Mouse (Mus musculus) lung, adult 2 months (tissue): ENCODE measurements around the gene Foxi1.

ENCODE experiments used
- CTCF ChIP-seq: fragments of 200-500 bp; IDR thresholded peaks from 2 replicates; pipeline ENCODE4 v1.5.1; 2011; ENCODE audit warnings: mild to moderate bottlenecking, low read length, control low read depth; ENCODE audit not compliant: insufficient read depth
- POLR2A ChIP-seq: fragments of 200-500 bp; IDR thresholded peaks from 2 replicates; pipeline ENCODE4 v1.6.1; 2011; ENCODE audit warnings: low read depth, mild to moderate bottlenecking, control low read depth, low read length, borderline replicate concordance; ENCODE audit errors: extremely low read depth

GRCm38 (mm10) chr11:34239691-34240090 is 31.8 kb upstream of the Foxi1 start:
- no peak for TF ChIP-seq CTCF
- no peak for TF ChIP-seq POLR2A
